Mouse (Mus musculus): ENCODE results near the gene Rbms3. TPM values are rescaled to one million over a fixed set of nuclear protein-coding genes. Genes with fewer than 3 reads are reported as not detected.

The Rbms3 gene
- polyA plus RNA-seq, 1 experiment from 2014 or later = 12.2 TPM

- H3K36me3 ChIP-seq (ENCODE audit: control insufficient read depth, insufficient read depth, low read length) = no peaks in the 10 kb centered on the region
- H3K4me2 ChIP-seq (ENCODE audit: low read depth, low read length, severe bottlenecking) = no peak overlapping the region
- no peaks in the 10 kb centered on the region for H3K27me3 ChIP-seq (ENCODE audit: control insufficient read depth, insufficient read depth, low read length)
- H3K4me1 ChIP-seq (replicated peaks; ENCODE audit: control insufficient read depth, insufficient read depth, low read length) = no peaks in the 10 kb centered on the region
- no peak for ATAC-seq (replicated peaks; ENCODE audit: low FRiP score)
- WGBS = 78% methylated on average over 11 of the region's 11 CpGs
- no peak for DNase-seq (ENCODE audit: low spot score)
- H3K4me3 ChIP-seq (ENCODE audit: low read depth, low read length) = no peak overlapping the region
- H3K27ac ChIP-seq (ENCODE audit: low read depth, low read length) = no peak overlapping the region
- no peaks in the 10 kb centered on the region; the same call in 1 of the 2 replicates for H3K9me3 ChIP-seq (ENCODE audit: control insufficient read depth, low read length)
- no peak overlapping the region for H3K9ac ChIP-seq (ENCODE audit: low read length)
Measured at GRCm38 (mm10) chr9:116786136-116787046, 843.3 kb downstream of the Rbms3 start.

DNA sequence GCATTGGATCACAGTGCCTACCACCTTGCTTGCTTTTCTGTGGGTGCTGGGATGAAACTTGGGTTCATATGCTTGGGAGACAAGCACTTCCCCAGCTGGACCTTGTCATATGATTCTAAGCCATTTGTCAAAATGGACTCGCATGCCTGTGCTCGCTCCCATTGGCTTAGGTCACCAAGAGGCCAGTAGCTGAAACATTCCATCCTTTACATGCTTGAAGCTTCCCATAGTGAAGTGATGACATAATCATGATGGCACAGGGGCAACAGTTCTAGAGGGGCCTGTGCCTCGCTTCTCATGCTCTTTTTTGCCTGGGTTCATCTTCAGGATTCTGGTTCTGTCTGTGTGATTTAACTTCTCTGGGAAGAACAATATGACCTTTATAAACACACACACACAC lies 857.9 kb downstream of the Rbms3 start:
- no peak overlapping the region for H3K9ac ChIP-seq (ENCODE audit: low read length)
- 84% methylated on average over 3 of the region's 3 CpGs for WGBS
- no peak overlapping the region for H3K4me3 ChIP-seq (ENCODE audit: low read depth, low read length)
- no peaks in the 10 kb centered on the region for H3K27me3 ChIP-seq (ENCODE audit: control insufficient read depth, insufficient read depth, low read length)
- H3K9me3 ChIP-seq (ENCODE audit: control insufficient read depth, low read length) = no peaks in the 10 kb centered on the region
- DNase-seq (ENCODE audit: low spot score) = no peak
- no peak for ATAC-seq (replicated peaks; ENCODE audit: low FRiP score)
- H3K36me3 ChIP-seq (ENCODE audit: control insufficient read depth, insufficient read depth, low read length) = no peaks in the 10 kb centered on the region
- no peak overlapping the region for H3K27ac ChIP-seq (ENCODE audit: low read depth, low read length)
- 0 out of 2 replicates have a peak, but pooled peaks cover 4% of the 10 kb centered on the region for H3K4me1 ChIP-seq (replicated peaks; ENCODE audit: control insufficient read depth, insufficient read depth, low read length)
- no peak overlapping the region for H3K4me2 ChIP-seq (ENCODE audit: low read depth, low read length, severe bottlenecking)

- WGBS = 40% methylated on average over 12 of the region's 12 CpGs
- H3K4me2 ChIP-seq (ENCODE audit: low read depth, low read length, severe bottlenecking) = no peak overlapping the region
- DNase-seq (ENCODE audit: low spot score) (no peak), ATAC-seq (replicated peaks; ENCODE audit: low FRiP score) (no peak)
- H3K4me3 ChIP-seq (ENCODE audit: low read depth, low read length) = no peak overlapping the region
- H3K36me3 ChIP-seq (ENCODE audit: control insufficient read depth, insufficient read depth, low read length) = no peaks in the 10 kb centered on the region
- no peak overlapping the region for H3K27ac ChIP-seq (ENCODE audit: low read depth, low read length)
- no peaks in the 10 kb centered on the region for H3K9me3 ChIP-seq (ENCODE audit: control insufficient read depth, low read length)
- no peaks in the 10 kb centered on the region for H3K27me3 ChIP-seq (ENCODE audit: control insufficient read depth, insufficient read depth, low read length)
- no peak overlapping the region for H3K9ac ChIP-seq (ENCODE audit: low read length)
- 0 out of 2 replicates have a peak, but pooled peaks cover 4% of the 10 kb centered on the region for H3K4me1 ChIP-seq (replicated peaks; ENCODE audit: control insufficient read depth, insufficient read depth, low read length)
Measured at GRCm38 (mm10) chr9:116769358-116770054, 860.2 kb downstream of the Rbms3 start.

- 82% methylated on average over 10 of the region's 10 CpGs for WGBS
- H3K4me1 ChIP-seq (replicated peaks; ENCODE audit: control insufficient read depth, insufficient read depth, low read length) = no peaks in the 10 kb centered on the region
- no peak overlapping the region for H3K4me3 ChIP-seq (ENCODE audit: low read depth, low read length)
- DNase-seq (ENCODE audit: low spot score) = no peak
- no peak overlapping the region for H3K4me2 ChIP-seq (ENCODE audit: low read depth, low read length, severe bottlenecking)
- no peaks in the 10 kb centered on the region for H3K9me3 ChIP-seq (ENCODE audit: control insufficient read depth, low read length)
- H3K9ac ChIP-seq (ENCODE audit: low read length) = no peak overlapping the region
- H3K27me3 ChIP-seq (ENCODE audit: control insufficient read depth, insufficient read depth, low read length) = no peaks in the 10 kb centered on the region
- H3K36me3 ChIP-seq (ENCODE audit: control insufficient read depth, insufficient read depth, low read length) = no peaks in the 10 kb centered on the region
- ATAC-seq (replicated peaks; ENCODE audit: low FRiP score) = no peak
- no peak overlapping the region for H3K27ac ChIP-seq (ENCODE audit: low read depth, low read length)
Measured at GRCm38 (mm10) chr9:116762395-116763025, 867.2 kb downstream of the Rbms3 start.

- no peak overlapping the region for H3K4me2 ChIP-seq (ENCODE audit: low read depth, low read length, severe bottlenecking)
- 57% methylated on average over 11 of the region's 11 CpGs for whole genome bisulfite sequencing
- H3K36me3 ChIP-seq (ENCODE audit: control insufficient read depth, insufficient read depth, low read length) = no peaks in the 10 kb centered on the region
- no peak for ATAC-seq (replicated peaks; ENCODE audit: low FRiP score)
- no peak overlapping the region for H3K4me3 ChIP-seq (ENCODE audit: low read depth, low read length)
- no peaks in the 10 kb centered on the region for H3K4me1 ChIP-seq (replicated peaks; ENCODE audit: control insufficient read depth, insufficient read depth, low read length)
- H3K27ac ChIP-seq (ENCODE audit: low read depth, low read length) = no peak overlapping the region
- no peaks in the 10 kb centered on the region for H3K9me3 ChIP-seq (ENCODE audit: control insufficient read depth, low read length)
- H3K9ac ChIP-seq (ENCODE audit: low read length) = no peak overlapping the region
- no peaks in the 10 kb centered on the region for H3K27me3 ChIP-seq (ENCODE audit: control insufficient read depth, insufficient read depth, low read length)
- DNase-seq (ENCODE audit: low spot score) = no peak
Measured at GRCm38 (mm10) chr9:116748857-116749584, 880.7 kb downstream of the Rbms3 start.

DNA sequence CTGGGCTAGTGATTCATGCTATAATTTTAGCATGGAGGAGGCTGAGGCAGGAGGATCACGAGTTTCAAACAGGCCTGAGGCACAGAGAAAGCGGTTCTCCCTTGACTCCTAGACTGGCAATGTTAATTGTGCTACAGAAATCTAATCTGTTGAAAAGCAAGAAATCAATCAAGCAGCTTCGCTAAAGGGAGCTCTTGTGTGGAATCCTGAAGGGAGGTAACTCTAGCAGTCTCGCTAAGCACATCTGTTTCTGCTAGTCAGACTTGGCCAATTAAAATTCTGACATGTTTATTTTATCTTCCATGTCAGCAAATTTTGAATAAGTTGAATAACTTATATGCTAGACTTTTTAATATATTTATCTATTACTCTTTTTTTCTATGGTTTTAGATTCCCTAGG lies 881.4 kb downstream of the Rbms3 start:
- H3K27ac ChIP-seq (ENCODE audit: low read depth, low read length) = no peak overlapping the region
- ATAC-seq (replicated peaks; ENCODE audit: low FRiP score) (no peak), DNase-seq (ENCODE audit: low spot score) (no peak)
- H3K4me1 ChIP-seq (replicated peaks; ENCODE audit: control insufficient read depth, insufficient read depth, low read length) = no peaks in the 10 kb centered on the region
- H3K9me3 ChIP-seq (ENCODE audit: control insufficient read depth, low read length) = no peaks in the 10 kb centered on the region
- no peaks in the 10 kb centered on the region for H3K27me3 ChIP-seq (ENCODE audit: control insufficient read depth, insufficient read depth, low read length)
- 54% methylated on average over 4 of the region's 4 CpGs for WGBS
- no peak overlapping the region for H3K9ac ChIP-seq (ENCODE audit: low read length)
- no peaks in the 10 kb centered on the region for H3K36me3 ChIP-seq (ENCODE audit: control insufficient read depth, insufficient read depth, low read length)
- no peak overlapping the region for H3K4me3 ChIP-seq (ENCODE audit: low read depth, low read length)
- no peak overlapping the region for H3K4me2 ChIP-seq (ENCODE audit: low read depth, low read length, severe bottlenecking)

DNA sequence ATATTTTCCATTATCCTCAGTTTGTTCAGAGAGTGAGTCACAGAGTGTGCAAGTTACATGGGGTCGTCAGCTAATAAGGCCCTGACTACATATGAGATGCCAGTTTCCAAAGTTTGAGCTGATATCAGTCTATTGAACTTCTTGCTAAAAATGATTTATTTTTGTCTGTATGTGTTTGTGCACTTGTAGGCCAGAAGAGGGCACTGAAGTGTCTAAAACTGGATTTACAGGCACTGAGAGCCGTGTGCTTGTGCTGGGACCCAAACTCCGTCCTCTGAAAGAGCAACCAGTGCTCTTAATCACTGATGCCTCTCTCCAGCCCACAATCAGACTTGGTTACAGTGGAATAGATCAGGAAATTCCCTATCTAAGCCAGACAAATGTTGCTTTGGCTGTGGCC lies 882.8 kb downstream of the Rbms3 start:
- ATAC-seq (replicated peaks; ENCODE audit: low FRiP score) = no peak
- Histone ChIP-seq H3K9me3 (ENCODE audit: control insufficient read depth, low read length) (no peaks in the 10 kb centered on the region), H3K4me2 (ENCODE audit: low read depth, low read length, severe bottlenecking) (no peak overlapping the region), H3K4me3 (ENCODE audit: low read depth, low read length) (no peak overlapping the region), H3K27me3 (ENCODE audit: control insufficient read depth, insufficient read depth, low read length) (no peaks in the 10 kb centered on the region), H3K9ac (ENCODE audit: low read length) (no peak overlapping the region), H3K4me1 (replicated peaks; ENCODE audit: control insufficient read depth, insufficient read depth, low read length) (no peaks in the 10 kb centered on the region), H3K36me3 (ENCODE audit: control insufficient read depth, insufficient read depth, low read length) (no peaks in the 10 kb centered on the region), H3K27ac (ENCODE audit: low read depth, low read length) (no peak overlapping the region)
- WGBS = 70% methylated on average over 3 of the region's 3 CpGs
- no peak for DNase-seq (ENCODE audit: low spot score)

DNA sequence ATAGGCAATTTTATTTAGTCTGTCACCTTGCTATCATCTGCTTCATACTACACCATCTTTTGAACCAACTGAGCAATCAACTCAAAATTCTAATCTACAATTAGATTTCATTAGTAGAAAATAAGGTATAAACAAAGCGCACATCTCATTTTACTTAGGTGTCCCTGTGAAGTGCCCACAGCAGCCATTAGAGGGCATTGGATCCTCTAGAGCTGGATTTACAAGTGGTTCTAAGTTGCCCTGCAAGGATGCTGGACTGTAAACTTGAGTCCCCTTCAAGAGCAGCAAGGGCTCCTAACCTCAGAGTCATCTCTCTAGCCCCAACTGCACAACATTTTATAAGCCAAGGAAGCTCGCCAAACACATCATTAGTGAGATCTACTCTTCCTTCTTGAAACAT lies 891.9 kb downstream of the Rbms3 start:
- H3K9me3 ChIP-seq (ENCODE audit: control insufficient read depth, low read length) = no peaks in the 10 kb centered on the region
- DNase-seq (ENCODE audit: low spot score) = no peak
- no peak overlapping the region for H3K9ac ChIP-seq (ENCODE audit: low read length)
- H3K36me3 ChIP-seq (ENCODE audit: control insufficient read depth, insufficient read depth, low read length) = no peaks in the 10 kb centered on the region
- no peak overlapping the region for H3K27ac ChIP-seq (ENCODE audit: low read depth, low read length)
- WGBS = 82% methylated on average over 2 of the region's 2 CpGs
- H3K4me1 ChIP-seq (replicated peaks; ENCODE audit: control insufficient read depth, insufficient read depth, low read length) = no peaks in the 10 kb centered on the region
- H3K4me2 ChIP-seq (ENCODE audit: low read depth, low read length, severe bottlenecking) = no peak overlapping the region
- ATAC-seq (replicated peaks; ENCODE audit: low FRiP score) = no peak
- no peak overlapping the region for H3K4me3 ChIP-seq (ENCODE audit: low read depth, low read length)
- H3K27me3 ChIP-seq (ENCODE audit: control insufficient read depth, insufficient read depth, low read length) = no peaks in the 10 kb centered on the region
